Mouse (Mus musculus): Measurements from ENCODE around the gene Slc22a5.

Gene Slc22a5

DNA sequence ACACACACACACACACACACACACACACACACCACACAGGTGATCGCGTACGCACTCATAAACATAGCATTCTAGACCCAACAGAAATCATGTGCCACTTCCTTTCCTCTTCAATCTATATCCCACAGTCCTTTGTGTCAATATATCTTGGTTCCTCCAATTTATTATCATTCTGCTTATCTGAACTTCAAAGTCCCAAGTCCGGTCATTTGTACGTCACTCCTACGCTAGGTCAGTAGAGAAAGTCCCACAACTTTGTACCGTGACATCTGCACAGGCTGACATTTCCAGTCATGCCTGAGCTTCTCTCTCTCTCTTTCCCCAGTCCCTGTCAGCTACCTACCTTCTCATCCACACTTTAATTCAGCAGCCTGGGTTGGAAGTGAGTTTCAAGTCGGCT is 17.2 kb upstream of the Slc22a5 start:
- peaks cover 8% of the 10 kb centered on the region; the same call in 1 of the 2 replicates for H3K27me3 ChIP-seq (ENCODE audit: insufficient read depth, low read length)
- H3K36me3 ChIP-seq (ENCODE audit: insufficient read depth, low read length), result no peaks in the 10 kb centered on the region
- H3K4me3 ChIP-seq (replicated peaks; ENCODE audit: low read length), result no peak overlapping the region
- H3K4me1 ChIP-seq (replicated peaks; ENCODE audit: low read depth, low read length), result peaks cover 16% of the 10 kb centered on the region
- H3K9me3 ChIP-seq (ENCODE audit: low read length), result no peaks in the 10 kb centered on the region
- TF ChIP-seq NANOG (IDR thresholded peaks at IDR 0.05; ENCODE audit: borderline replicate concordance, low read length) (no peak), POU5F1 (IDR thresholded peaks at IDR 0.05; ENCODE audit: borderline replicate concordance, low read length) (no peak), CTCF (conservative IDR thresholded peaks at IDR 0.05; ENCODE audit: low read length) (no peak)

DNA sequence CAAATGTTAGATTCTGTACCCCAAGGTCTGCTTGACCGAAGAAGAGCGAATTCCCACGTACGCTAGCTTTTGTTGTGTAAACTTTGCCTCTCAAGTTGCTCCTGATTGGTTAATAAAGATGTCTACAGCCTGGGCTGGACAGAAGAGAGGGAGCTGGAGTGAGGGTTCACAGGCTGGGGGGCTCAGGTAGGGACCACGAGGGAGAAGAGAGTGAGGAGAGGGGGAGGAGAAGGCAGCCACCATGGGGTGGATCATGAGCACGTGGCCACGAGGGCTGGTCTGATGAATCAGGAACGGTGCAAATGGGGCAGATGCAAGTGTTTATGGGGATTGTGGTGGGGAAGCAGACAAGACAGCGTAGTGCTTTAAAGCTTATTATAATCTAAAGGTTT is 13.1 kb upstream of the Slc22a5 start:
- Histone ChIP-seq H3K27me3 (ENCODE audit: insufficient read depth, low read length) (peaks cover 5% of the 10 kb centered on the region; the same call in 1 of the 2 replicates), H3K4me3 (replicated peaks; ENCODE audit: low read length) (no peak overlapping the region), H3K36me3 (ENCODE audit: insufficient read depth, low read length) (no peaks in the 10 kb centered on the region), H3K9me3 (ENCODE audit: low read length) (peaks cover 6% of the 10 kb centered on the region; the same call in 1 of the 2 replicates), H3K4me1 (replicated peaks; ENCODE audit: low read depth, low read length) (peaks cover 35% of the 10 kb centered on the region)
- no peak for TF ChIP-seq POU5F1 (IDR thresholded peaks at IDR 0.05; ENCODE audit: borderline replicate concordance, low read length)
- no peak for TF ChIP-seq NANOG (IDR thresholded peaks at IDR 0.05; ENCODE audit: borderline replicate concordance, low read length)
- TF ChIP-seq CTCF (conservative IDR thresholded peaks at IDR 0.05; ENCODE audit: low read length), result no peak

DNA sequence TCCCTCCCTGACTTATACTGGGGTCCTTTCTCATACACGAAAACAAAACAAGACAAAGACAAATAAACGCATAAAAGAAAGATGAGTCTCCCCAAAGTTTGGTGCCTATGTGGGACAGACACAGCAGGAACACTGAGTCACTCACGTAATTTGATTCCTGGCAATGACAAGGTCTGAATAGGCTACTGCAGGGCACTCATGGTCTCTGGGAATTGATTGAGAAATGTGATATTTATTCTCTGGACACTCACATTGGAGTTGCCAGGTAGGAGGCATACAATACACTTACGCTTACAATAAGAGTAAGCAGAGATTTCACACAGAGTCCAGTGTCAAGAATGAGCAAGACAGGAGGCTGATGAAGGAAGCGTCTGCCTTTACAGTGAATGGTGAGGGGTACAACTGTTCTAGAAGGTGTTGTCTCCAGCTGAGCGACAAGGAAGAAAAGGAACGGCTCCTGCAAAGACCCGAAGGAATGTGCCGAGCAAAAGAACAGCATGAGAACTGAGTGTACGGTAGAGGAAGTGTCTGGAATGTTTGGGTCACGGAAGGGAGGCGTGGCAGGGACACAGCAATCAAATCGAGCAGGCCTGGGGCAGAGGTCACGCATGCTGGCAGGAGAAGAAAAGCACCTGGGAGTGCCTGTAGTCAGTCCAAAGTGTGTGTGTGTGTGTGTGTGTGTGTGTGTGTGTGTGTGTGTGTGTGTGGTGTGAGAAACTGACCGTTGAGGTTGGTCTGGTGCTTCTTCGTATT is 12.5 kb upstream of the Slc22a5 start:
- H3K27me3 ChIP-seq (ENCODE audit: insufficient read depth, low read length), result peaks cover 5% of the 10 kb centered on the region; the same call in 1 of the 2 replicates
- no peak for TF ChIP-seq NANOG (IDR thresholded peaks at IDR 0.05; ENCODE audit: borderline replicate concordance, low read length)
- no peak for TF ChIP-seq POU5F1 (IDR thresholded peaks at IDR 0.05; ENCODE audit: borderline replicate concordance, low read length)
- no peak for TF ChIP-seq CTCF (conservative IDR thresholded peaks at IDR 0.05; ENCODE audit: low read length)
- H3K9me3 ChIP-seq (ENCODE audit: low read length), result peaks cover 6% of the 10 kb centered on the region; the same call in 1 of the 2 replicates
- no peaks in the 10 kb centered on the region for H3K36me3 ChIP-seq (ENCODE audit: insufficient read depth, low read length)
- H3K4me3 ChIP-seq (replicated peaks; ENCODE audit: low read length), result no peak overlapping the region
- H3K4me1 ChIP-seq (replicated peaks; ENCODE audit: low read depth, low read length), result peaks cover 38% of the 10 kb centered on the region

DNA sequence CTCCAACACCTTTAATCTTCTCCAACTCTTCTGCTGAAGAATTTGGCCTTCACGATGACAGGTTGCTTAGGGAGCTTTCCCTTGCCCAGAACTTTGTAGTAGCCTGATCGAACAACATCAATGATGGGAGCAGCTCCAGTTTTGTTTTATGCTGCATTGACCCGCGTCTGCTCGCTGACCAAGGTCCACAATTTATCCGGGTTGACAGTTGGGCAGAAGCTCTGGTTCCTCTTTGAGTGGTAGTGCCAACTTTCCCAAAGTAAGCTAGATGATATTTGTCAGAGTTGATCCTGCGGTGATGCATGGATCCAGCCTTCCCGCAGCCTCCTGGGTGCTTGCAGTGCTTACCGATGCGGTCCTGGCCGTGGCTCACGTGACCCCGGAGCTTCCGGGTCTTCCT is 11.3 kb upstream of the Slc22a5 start:
- Histone ChIP-seq H3K9me3 (ENCODE audit: low read length) (peaks cover 6% of the 10 kb centered on the region; the same call in 1 of the 2 replicates), H3K4me3 (replicated peaks; ENCODE audit: low read length) (no peak overlapping the region)

DNA sequence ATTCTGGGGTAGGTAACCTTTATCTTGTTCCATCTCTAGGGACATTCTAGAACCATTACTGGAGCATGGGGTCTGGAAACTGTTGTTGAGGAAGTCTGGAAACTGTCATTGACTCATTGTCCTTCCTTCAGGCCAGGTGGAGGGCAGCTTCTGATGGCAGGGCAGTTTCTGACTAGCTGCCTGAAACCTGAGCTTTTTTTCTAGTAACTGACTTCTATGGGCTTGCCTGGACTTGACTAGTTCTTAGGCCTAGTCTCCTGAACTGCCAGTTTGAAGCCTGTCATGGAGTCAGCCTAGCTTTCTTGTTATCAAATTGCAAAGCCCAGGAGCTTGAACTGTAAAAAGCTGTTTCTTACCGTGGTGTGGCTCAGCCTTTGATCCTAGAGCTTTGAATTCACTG is 9.5 kb upstream of the Slc22a5 start:
- peaks cover 5% of the 10 kb centered on the region; the same call in 1 of the 2 replicates for H3K27me3 ChIP-seq (ENCODE audit: insufficient read depth, low read length)
- no peak overlapping the region for H3K4me3 ChIP-seq (replicated peaks; ENCODE audit: low read length)
- peaks cover 38% of the 10 kb centered on the region for H3K4me1 ChIP-seq (replicated peaks; ENCODE audit: low read depth, low read length)
- H3K9me3 ChIP-seq (ENCODE audit: low read length), result peaks cover 6% of the 10 kb centered on the region; the same call in 1 of the 2 replicates
- H3K36me3 ChIP-seq (ENCODE audit: insufficient read depth, low read length), result no peaks in the 10 kb centered on the region
- no peak for TF ChIP-seq NANOG (IDR thresholded peaks at IDR 0.05; ENCODE audit: borderline replicate concordance, low read length)
- TF ChIP-seq POU5F1 (IDR thresholded peaks at IDR 0.05; ENCODE audit: borderline replicate concordance, low read length), result no peak
- TF ChIP-seq CTCF (conservative IDR thresholded peaks at IDR 0.05; ENCODE audit: low read length), result no peak

More for the DNA sequence above, 11.3 kb upstream of the Slc22a5 start:
- H3K27me3 ChIP-seq (ENCODE audit: insufficient read depth, low read length), result peaks cover 5% of the 10 kb centered on the region; the same call in 1 of the 2 replicates
- TF ChIP-seq POU5F1 (IDR thresholded peaks at IDR 0.05; ENCODE audit: borderline replicate concordance, low read length), result no peak
- TF ChIP-seq NANOG (IDR thresholded peaks at IDR 0.05; ENCODE audit: borderline replicate concordance, low read length), result no peak
- no peak for TF ChIP-seq CTCF (conservative IDR thresholded peaks at IDR 0.05; ENCODE audit: low read length)
- no peaks in the 10 kb centered on the region for H3K36me3 ChIP-seq (ENCODE audit: insufficient read depth, low read length)
- H3K4me1 ChIP-seq (replicated peaks; ENCODE audit: low read depth, low read length), result peaks cover 38% of the 10 kb centered on the region

DNA sequence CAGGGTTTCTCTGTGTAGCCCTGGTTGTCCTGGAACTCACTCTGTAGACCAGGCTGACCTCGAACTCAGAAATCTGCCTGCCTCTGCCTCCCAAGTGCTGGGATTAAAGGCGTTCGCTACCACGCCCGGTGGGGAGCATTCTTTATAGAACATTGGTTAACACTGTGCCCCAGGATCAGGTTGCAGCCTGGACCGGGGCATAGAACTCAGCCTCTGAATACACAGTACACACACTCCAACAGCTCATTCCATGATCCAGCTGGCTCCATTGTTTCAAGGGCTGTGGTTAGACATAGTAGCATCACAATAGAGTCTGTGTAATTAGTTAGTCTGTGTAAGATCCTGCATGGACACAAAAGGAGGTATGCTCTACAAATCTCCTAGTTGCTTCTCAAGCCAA is 8.5 kb upstream of the Slc22a5 start:
- TF ChIP-seq CTCF (conservative IDR thresholded peaks at IDR 0.05; ENCODE audit: low read length), result no peak
- no peak for TF ChIP-seq NANOG (IDR thresholded peaks at IDR 0.05; ENCODE audit: borderline replicate concordance, low read length)
- no peak for TF ChIP-seq POU5F1 (IDR thresholded peaks at IDR 0.05; ENCODE audit: borderline replicate concordance, low read length)
- H3K4me3 ChIP-seq (replicated peaks; ENCODE audit: low read length), result no peak overlapping the region
- peaks cover 6% of the 10 kb centered on the region; the same call in 1 of the 2 replicates for H3K9me3 ChIP-seq (ENCODE audit: low read length)
- H3K36me3 ChIP-seq (ENCODE audit: insufficient read depth, low read length), result no peaks in the 10 kb centered on the region
- no peaks in the 10 kb centered on the region for H3K27me3 ChIP-seq (ENCODE audit: insufficient read depth, low read length)
- peaks cover 34% of the 10 kb centered on the region for H3K4me1 ChIP-seq (replicated peaks; ENCODE audit: low read depth, low read length)

DNA sequence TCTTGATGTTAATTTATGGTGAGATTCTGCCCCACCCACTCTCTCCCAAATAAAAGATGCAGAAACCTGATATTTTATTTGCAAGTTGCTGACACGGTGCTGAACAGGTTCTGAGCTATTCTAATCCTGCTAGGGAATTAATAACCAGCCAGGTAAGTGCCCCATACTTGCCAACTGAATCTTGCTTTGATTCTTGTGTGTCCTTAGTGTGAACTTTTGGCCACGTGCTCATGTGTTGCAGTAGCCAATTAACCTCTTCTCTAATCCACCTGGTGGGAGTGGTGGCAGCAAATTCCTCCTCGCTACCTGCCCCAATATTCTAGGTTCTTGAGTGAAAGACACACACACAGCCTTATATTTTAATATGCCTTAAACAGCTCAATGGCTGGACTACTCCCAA is 7.5 kb upstream of the Slc22a5 start:
- Histone ChIP-seq H3K4me3 (replicated peaks; ENCODE audit: low read length) (no peak overlapping the region), H3K9me3 (ENCODE audit: low read length) (peaks cover 6% of the 10 kb centered on the region; the same call in 1 of the 2 replicates), H3K27me3 (ENCODE audit: insufficient read depth, low read length) (no peaks in the 10 kb centered on the region), H3K4me1 (replicated peaks; ENCODE audit: low read depth, low read length) (peaks cover 25% of the 10 kb centered on the region), H3K36me3 (ENCODE audit: insufficient read depth, low read length) (no peaks in the 10 kb centered on the region)
- no peak for TF ChIP-seq POU5F1 (IDR thresholded peaks at IDR 0.05; ENCODE audit: borderline replicate concordance, low read length)
- no peak for TF ChIP-seq NANOG (IDR thresholded peaks at IDR 0.05; ENCODE audit: borderline replicate concordance, low read length)
- TF ChIP-seq CTCF (conservative IDR thresholded peaks at IDR 0.05; ENCODE audit: low read length), result no peak

- TF ChIP-seq NANOG (IDR thresholded peaks at IDR 0.05; ENCODE audit: borderline replicate concordance, low read length) (no peak), POU5F1 (IDR thresholded peaks at IDR 0.05; ENCODE audit: borderline replicate concordance, low read length) (no peak), CTCF (conservative IDR thresholded peaks at IDR 0.05; ENCODE audit: low read length) (no peak)
- Histone ChIP-seq H3K4me3 (replicated peaks; ENCODE audit: low read length) (no peak overlapping the region), H3K36me3 (ENCODE audit: insufficient read depth, low read length) (no peaks in the 10 kb centered on the region), H3K9me3 (ENCODE audit: low read length) (peaks cover 6% of the 10 kb centered on the region; the same call in 1 of the 2 replicates), H3K27me3 (ENCODE audit: insufficient read depth, low read length) (no peaks in the 10 kb centered on the region), H3K4me1 (replicated peaks; ENCODE audit: low read depth, low read length) (peaks cover 28% of the 10 kb centered on the region)
Measured at GRCm38 (mm10) chr11:53896935-53897334, 5.5 kb upstream of the Slc22a5 start.
